Mouse (Mus musculus): ENCODE measurements around the gene AC124502.3.
A peak's percentile ranks its signal among the peaks of the same experiment; 100 is the strongest.

AC124502.3 gene

GRCm38 (mm10) chr19:5026111-5026510, 12.6 kb upstream of the AC124502.3 start:
- no peak for DNase-seq (ENCODE audit: low read depth, low spot score)

DNA sequence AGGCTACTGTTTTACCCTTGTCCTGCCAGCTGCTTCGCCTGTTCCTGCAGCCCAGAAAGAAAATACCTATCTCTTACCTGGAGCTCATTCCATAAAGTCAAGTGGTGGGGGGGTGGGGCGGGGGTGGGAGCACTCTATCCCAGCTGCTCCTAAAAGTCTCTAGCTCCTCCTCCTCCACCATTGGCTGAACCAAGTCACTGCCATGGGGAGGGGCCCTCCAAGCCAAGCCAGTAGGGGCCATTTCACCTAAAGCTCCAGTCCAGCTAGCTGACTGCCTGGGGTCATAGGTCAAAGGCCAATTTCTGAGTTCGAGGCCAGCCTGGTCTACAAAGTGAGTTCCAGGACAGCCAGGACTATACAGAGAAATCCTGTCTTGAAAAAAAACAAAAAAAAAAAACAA, 6.0 kb upstream of the AC124502.3 start:
- no peak for DNase-seq (ENCODE audit: low read depth, low spot score)

- DNase-seq (ENCODE audit: low read depth, low spot score), result no peak
Observed at GRCm38 (mm10) chr19:5036577-5036976, 2.1 kb upstream of the AC124502.3 start.

- DNase-seq (ENCODE audit: low read depth, low spot score), result peak; percentile 71
Observed at GRCm38 (mm10) chr19:5037678-5038571, 766 bp upstream of the AC124502.3 start.

GRCm38 (mm10) chr19:5039301-5040114, 817 bp downstream of the AC124502.3 start:
- no peak for DNase-seq (ENCODE audit: low read depth, low spot score)

DNA sequence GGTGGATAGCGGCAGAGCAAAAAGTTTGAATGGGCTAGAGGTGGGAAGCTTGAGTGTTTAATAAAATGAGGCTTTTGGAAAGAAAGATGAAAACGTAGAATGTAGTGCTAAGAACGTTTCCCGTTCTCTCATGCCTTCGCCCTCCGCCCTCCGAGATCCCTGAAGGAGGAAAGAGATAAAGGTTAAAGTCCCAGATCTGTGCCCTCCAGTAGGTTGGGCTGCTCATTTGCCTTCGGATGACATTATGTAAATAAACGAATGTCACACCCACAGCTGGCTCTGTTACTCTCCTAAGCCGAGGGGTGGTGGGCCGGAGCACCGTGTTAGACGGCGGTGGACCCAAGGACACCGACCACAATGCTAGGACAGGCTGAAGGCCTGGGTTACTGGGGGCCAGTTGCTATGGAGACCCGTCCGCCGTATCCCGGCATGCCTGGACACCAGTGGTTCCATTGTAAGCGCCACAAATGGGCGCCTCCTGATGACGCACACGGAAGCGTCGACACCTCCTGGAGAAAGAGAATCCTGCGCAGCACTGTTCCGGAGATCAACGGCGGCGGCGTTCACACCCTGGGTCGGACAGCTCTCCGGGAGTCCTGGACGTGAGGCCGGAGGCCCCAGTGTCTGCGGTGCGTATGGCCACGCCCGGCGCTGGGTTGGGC, 2.3 kb downstream of the AC124502.3 start, which contains the start of gene Brms1:
Gene Brms1 (plus strand): TSS at position 493 of the 662 bp plus-strand sequence.
- DNase-seq (ENCODE audit: low read depth, low spot score), result peak; percentile 87

GRCm38 (mm10) chr19:5041588-5041987, 2.9 kb downstream of the AC124502.3 start:
- DNase-seq (ENCODE audit: low read depth, low spot score), result no peak

DNA sequence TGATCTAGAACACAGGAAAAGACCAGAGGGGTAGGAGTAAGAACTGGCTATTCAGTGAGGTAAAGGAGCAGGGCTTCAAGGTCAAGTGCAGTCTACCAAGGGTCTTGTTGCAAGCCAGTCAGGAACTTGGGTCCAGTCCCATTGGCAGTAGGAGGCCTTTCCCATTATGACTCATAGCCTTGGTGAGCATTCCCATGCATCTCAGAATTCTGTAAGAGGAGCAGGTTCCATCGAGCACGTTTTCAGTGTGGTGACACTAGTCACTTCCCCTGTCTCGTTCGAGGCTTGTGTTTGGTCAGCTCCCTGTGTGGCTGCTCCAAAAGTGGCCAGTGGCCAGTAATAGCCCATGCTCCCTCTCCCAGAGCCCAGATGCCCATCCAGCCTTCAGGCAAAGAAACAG, 6.8 kb downstream of the AC124502.3 start:
- no peak for DNase-seq (ENCODE audit: low read depth, low spot score)

- no peak for DNase-seq (ENCODE audit: low read depth, low spot score)
Observed at GRCm38 (mm10) chr19:5048138-5049056, 9.7 kb downstream of the AC124502.3 start.

- no peak for DNase-seq (ENCODE audit: low read depth, low spot score)
Observed at GRCm38 (mm10) chr19:5049325-5049724, 10.6 kb downstream of the AC124502.3 start.

DNA sequence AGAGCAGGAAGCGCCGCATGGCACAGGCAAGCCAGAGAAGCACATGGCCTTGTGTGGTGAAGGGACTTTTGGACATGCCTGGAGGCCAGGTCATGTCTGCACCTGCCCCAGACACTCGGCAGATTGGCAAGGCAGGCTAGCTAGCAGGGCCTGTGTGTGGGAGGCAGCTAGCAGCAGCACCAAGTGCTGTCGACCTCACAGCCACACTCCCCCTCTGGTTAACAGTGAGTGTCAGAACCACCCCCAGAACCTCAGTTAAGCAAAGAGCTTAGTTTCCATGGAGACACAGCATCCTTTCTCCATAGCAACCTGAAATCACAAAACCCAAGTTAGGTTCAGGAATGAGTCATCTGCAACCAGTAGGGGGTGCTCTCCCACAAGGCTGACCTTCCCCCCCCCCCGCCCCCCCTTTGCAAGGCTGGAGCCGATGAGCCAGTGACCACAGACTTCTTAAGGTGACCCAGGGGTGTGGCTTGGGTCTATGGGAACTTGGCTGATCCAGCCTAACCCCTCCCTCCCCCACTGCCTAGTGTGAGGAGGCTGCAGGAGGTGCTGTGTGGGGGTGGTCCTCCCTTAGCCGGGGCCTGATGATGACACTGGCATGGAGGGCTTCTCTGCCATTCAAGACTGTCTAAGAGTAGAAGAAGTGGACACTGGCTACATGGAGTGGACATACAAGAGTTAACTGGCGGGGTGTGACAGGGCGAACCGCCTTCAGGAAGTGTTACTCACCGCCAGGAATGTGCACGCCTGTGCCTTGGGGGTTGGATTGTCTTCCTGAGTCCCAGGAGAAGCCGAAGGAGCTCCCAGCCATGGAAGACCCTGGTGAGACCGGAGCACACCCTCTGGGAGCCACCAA, 11.6 kb downstream of the AC124502.3 start, which contains the start of gene Rin1:
Gene Rin1 (plus strand): TSS at position 435 of the 859 bp plus-strand sequence.
- DNase-seq (ENCODE audit: low read depth, low spot score), result no peak

- DNase-seq (ENCODE audit: low read depth, low spot score), result no peak
Observed at GRCm38 (mm10) chr19:5051031-5051430, 12.3 kb downstream of the AC124502.3 start.

DNA sequence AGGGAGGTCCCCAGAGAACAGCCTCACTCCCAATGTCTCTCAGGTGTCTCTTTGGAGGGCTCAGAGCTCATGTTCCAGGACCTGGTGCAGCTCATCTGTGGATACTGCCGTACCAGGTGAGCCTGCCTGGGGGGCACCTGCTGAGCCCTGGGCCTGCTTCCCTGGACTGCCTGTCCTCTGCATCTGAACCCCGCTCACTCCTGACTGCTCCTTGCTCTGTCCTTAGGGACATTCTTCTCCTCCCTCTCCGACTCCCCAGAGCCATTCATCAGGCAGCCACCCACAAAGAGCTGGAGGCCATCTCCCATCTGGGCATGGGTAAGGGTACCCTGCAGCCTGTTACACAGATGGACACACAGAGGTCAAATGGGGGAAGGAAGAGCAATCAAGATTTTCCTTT, 12.8 kb downstream of the AC124502.3 start:
- no peak for DNase-seq (ENCODE audit: low read depth, low spot score)

DNA sequence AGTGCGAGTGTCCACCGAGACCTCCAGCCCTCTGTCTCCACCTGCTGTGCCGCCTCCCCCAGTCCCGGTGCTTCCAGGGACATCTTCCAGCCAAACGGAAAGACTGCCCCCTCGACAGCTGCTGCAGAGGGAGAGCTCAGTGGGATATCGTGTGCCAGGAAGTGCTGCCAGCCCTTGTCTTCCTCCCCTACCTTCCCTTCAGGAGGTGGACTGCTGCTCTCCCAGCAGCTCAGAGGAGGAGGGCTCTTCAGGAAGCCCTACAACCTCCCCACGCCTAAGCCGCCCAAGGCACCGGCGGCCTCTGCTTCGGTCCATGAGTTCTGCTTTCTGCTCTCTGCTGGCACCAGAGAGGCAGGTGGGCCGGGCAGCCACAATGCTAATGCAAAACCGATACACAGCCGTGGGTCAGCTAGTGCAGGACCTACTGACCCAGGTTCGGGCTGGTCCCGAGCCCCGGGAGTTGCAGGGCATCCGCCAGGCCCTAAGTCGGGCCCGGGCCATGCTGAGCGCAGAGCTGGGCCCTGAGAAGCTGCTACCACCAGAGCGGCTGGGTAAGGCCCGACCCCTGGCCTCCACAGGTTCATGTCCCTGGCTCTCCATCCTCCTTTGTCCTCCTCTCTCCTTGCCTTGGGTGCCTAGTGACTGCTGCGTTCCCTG, 13.6 kb downstream of the AC124502.3 start:
- no peak for DNase-seq (ENCODE audit: low read depth, low spot score)

DNA sequence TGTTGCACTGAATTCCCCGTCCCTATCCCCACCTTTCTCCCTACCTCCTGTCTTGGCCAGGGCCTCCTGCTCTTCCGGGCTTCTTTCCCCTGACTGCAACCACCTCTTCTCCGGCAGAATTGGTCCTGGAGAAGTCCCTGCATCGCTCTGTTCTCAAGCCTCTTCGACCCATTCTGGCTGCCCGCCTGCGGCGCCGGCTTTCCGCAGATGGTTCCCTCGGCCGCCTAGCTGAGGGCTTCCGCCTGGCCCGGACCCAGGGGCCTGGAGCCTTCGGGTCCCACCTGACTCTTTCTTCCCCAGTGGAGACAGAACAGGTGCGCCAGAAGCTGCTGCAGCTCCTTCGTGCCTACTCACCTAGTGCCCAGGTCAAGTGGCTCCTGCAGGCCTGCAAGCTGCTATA, 14.2 kb downstream of the AC124502.3 start:
- DNase-seq (ENCODE audit: low read depth, low spot score), result no peak

DNA sequence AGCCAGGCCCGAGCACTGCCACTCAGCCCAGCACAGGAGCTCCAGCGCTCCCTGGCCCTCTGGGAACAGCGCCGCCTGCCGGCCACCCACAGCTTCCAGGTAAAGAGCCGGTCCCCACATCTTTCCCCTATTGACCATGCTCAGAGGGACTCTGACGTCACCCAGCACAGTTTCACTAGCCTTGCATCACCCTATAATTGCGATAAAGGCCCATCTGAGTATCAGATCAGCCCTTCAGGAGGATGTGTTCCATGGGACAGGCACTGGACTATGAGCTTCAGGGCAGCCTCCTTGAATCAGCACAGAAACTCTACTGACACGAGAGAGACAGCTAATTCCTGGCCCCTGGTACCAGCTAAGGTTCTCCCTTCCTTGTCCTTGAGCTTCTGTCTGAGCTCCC, 15.2 kb downstream of the AC124502.3 start:
- no peak for DNase-seq (ENCODE audit: low read depth, low spot score)

- DNase-seq (ENCODE audit: low read depth, low spot score), result no peak
Observed at GRCm38 (mm10) chr19:5056251-5056650, 17.6 kb downstream of the AC124502.3 start.

- no peak for DNase-seq (ENCODE audit: low read depth, low spot score)
Observed at GRCm38 (mm10) chr19:5057876-5058775, 19.4 kb downstream of the AC124502.3 start.
